Mouse (Mus musculus) lung, embryonic 16.5 days (tissue): Measurements from ENCODE around the gene Psap. TPM values are rescaled to one million over a fixed set of nuclear protein-coding genes. Genes with fewer than 3 reads are reported as not detected.
A peak's percentile ranks its signal among the peaks of the same experiment; 100 is the strongest.

Source experiments
- ATAC-seq: fragments of 200-750 bp; cut with Nextera tagmentation; 2 replicates; pipeline ENCODE4 v1.8.0; 2017; ENCODE audit warnings: low read depth, mild to moderate bottlenecking, moderate library complexity
- H3K27ac ChIP-seq: fragments of 300-500 bp; sonication (generic); 2 replicates; pipeline ENCODE4 v1.5.1; 2014; ENCODE audit warnings: mild to moderate bottlenecking, control low read depth, low read length
- H3K27me3 ChIP-seq: fragments of 300-500 bp; sonication (generic); 2 replicates; pipeline ENCODE4 v1.6.1; 2014; ENCODE audit warnings: low read depth, low read length, mixed read lengths; ENCODE audit not compliant: control insufficient read depth, insufficient read depth
- H3K36me3 ChIP-seq: fragments of 300-500 bp; sonication (generic); 2 replicates; pipeline ENCODE4 v1.6.1; 2014; ENCODE audit warnings: low read length; ENCODE audit not compliant: control insufficient read depth, insufficient read depth
- H3K4me1 ChIP-seq: fragments of 300-500 bp; sonication (generic); replicated peaks from 2 replicates; pipeline ENCODE4 v1.6.1; 2014; ENCODE audit warnings: low read length, mixed read lengths; ENCODE audit not compliant: control insufficient read depth, insufficient read depth
- H3K4me2 ChIP-seq: fragments of 300-500 bp; sonication (generic); 2 replicates; pipeline ENCODE4 v1.6.1; 2014; ENCODE audit warnings: low read depth, low read length, control low read depth
- H3K4me3 ChIP-seq: fragments of 300-500 bp; sonication (generic); 2 replicates; pipeline ENCODE4 v1.5.1; 2014; ENCODE audit warnings: mild to moderate bottlenecking, low read length, control low read depth
- H3K9ac ChIP-seq: fragments of 300-500 bp; sonication (generic); 2 replicates; pipeline ENCODE4 v1.6.1; 2014; ENCODE audit warnings: low read length, control low read depth
- H3K9me3 ChIP-seq: fragments of 300-500 bp; sonication (generic); 2 replicates; pipeline ENCODE4 v1.6.1; 2016; ENCODE audit warnings: low read length; ENCODE audit not compliant: control insufficient read depth
- WGBS: fragments of 180-500 bp; shearing (Covaris S2); extraction: QIAGEN DNeasy Blood & Tissue Kit; methylation state at CpG from one replicate; pipeline ENCODE4 v1.1.7; 2014; 5-methylcytosine and 5-hydroxymethylcytosine counted together
- polyA plus RNA-seq: library from polyadenylated mRNA; unstranded; fragments of >200 nt; fragmentation: Nextera tagmentation; extraction: Ambion mirVana; gene quantifications from 2 replicates; pipeline ENCODE4 v1.2.1, GENCODE M21; 2015

Psap gene
- polyA plus RNA-seq, 1 experiment from 2014 or later: 131 TPM

DNA sequence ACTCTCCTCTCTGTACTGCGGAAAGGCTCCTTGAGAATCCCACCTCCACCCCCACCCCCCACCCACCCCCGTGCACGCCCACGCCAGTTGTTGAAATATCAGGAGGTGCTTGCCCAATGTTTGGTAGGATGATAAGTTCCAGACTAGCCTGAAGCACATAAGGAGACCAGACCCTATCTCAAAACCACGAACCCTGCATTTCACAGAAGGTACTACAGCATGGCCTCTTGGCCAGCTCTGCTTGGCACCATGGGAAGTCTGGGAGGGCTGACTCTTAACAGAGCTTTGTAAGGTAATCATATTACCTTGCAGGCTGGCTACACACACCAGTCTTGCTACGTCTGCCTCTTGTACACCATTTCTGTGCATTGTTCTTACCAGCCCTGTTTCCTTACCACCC, 5.2 kb upstream of the Psap start:
- Histone ChIP-seq H3K4me1 (peaks cover 3% of the 10 kb centered on the region; the same call in 1 of the 2 replicates), H3K9ac (no peak overlapping the region), H3K9me3 (no peaks in the 10 kb centered on the region), H3K4me2 (no peak overlapping the region), H3K36me3 (no peaks in the 10 kb centered on the region), H3K4me3 (no peak overlapping the region), H3K27me3 (no peaks in the 10 kb centered on the region), H3K27ac (no peak overlapping the region)
- ATAC-seq: no peak
- 28% methylated on average over 6 of the region's 6 CpGs for WGBS

- no peak overlapping the region for H3K4me3 ChIP-seq
- no peak for ATAC-seq
- 39% methylated on average over 6 of the region's 6 CpGs for WGBS
These were observed 4.0 kb upstream of the Psap start for GRCm38 (mm10) chr10:60273382-60273781.

GRCm38 (mm10) chr10:60278006-60278399, 576 bp downstream of the Psap start:
- ATAC-seq: no peak
- Histone ChIP-seq H3K4me1 (peaks cover 14% of the 10 kb centered on the region; the same call in 1 of the 2 replicates), H3K36me3 (no peaks in the 10 kb centered on the region), H3K27ac (peak overlapping the region; percentile 41), H3K4me2 (peak overlapping the region; percentile 71), H3K9ac (peak overlapping the region; percentile 81), H3K27me3 (no peaks in the 10 kb centered on the region), H3K9me3 (no peaks in the 10 kb centered on the region), H3K4me3 (peak overlapping the region; percentile 66)
- 8% methylated on average over 13 of the region's 13 CpGs for WGBS

More at GRCm38 (mm10) chr10:60273382-60273781, 4.0 kb upstream of the Psap start:
- Histone ChIP-seq H3K4me1 (peaks cover 3% of the 10 kb centered on the region; the same call in 1 of the 2 replicates), H3K9me3 (no peaks in the 10 kb centered on the region), H3K4me2 (no peak overlapping the region), H3K9ac (no peak overlapping the region), H3K27ac (no peak overlapping the region), H3K27me3 (no peaks in the 10 kb centered on the region), H3K36me3 (no peaks in the 10 kb centered on the region)

GRCm38 (mm10) chr10:60278786-60279185, 1.4 kb downstream of the Psap start:
- Histone ChIP-seq H3K27ac (no peak overlapping the region), H3K4me3 (no peak overlapping the region), H3K4me1 (peaks cover 14% of the 10 kb centered on the region; the same call in 1 of the 2 replicates), H3K36me3 (no peaks in the 10 kb centered on the region), H3K4me2 (peak overlapping the region; percentile 71; the same call in 1 of the 2 replicates), H3K9ac (no peak overlapping the region), H3K9me3 (no peaks in the 10 kb centered on the region), H3K27me3 (no peaks in the 10 kb centered on the region)
- 80% methylated on average over 3 of the region's 3 CpGs for WGBS
- ATAC-seq: no peak

- WGBS: 78% methylated on average over 8 of the region's 8 CpGs
- Histone ChIP-seq H3K27me3 (no peaks in the 10 kb centered on the region), H3K4me3 (no peak overlapping the region), H3K4me2 (0 out of 2 replicates have a peak overlapping the region, but pooled peaks have one; percentile 24), H3K36me3 (no peaks in the 10 kb centered on the region), H3K9ac (no peak overlapping the region; the same call in 1 of the 2 replicates), H3K27ac (no peak overlapping the region), H3K9me3 (no peaks in the 10 kb centered on the region), H3K4me1 (peaks cover 14% of the 10 kb centered on the region; the same call in 1 of the 2 replicates)
- ATAC-seq: no peak
These were observed 2.0 kb downstream of the Psap start for GRCm38 (mm10) chr10:60279290-60279940.

GRCm38 (mm10) chr10:60279941-60280301, 2.5 kb downstream of the Psap start:
- no peak overlapping the region for H3K4me3 ChIP-seq

DNA sequence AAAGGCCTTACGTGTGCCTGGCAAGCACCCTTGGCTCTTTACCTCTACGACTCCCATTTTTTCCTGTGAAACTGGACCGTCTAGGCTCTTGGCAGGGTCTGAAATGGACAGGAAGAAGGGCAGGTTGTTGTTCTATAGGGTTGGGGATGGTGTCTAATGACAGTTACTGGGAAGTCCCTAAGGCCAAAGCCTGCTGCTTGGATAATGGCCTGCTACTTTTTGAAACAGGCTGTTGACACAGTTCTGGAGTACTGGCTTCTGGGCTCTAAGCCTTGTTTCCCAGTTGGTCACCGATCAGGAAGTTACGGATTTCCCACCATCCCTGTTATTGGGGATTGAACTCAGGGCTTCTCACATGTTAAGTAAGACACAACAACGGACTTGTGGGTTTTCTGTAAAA, 2.9 kb downstream of the Psap start:
- Histone ChIP-seq H3K4me3 (no peak overlapping the region), H3K36me3 (no peaks in the 10 kb centered on the region), H3K4me1 (peaks cover 22% of the 10 kb centered on the region), H3K9ac (no peak overlapping the region), H3K9me3 (no peaks in the 10 kb centered on the region), H3K27ac (no peak overlapping the region), H3K4me2 (no peak overlapping the region), H3K27me3 (no peaks in the 10 kb centered on the region)
- ATAC-seq: no peak
- 82% methylated on average over 6 of the region's 6 CpGs for WGBS

More at GRCm38 (mm10) chr10:60279941-60280301, 2.5 kb downstream of the Psap start:
- Histone ChIP-seq H3K27ac (no peak overlapping the region), H3K4me2 (no peak overlapping the region), H3K27me3 (no peaks in the 10 kb centered on the region), H3K9me3 (no peaks in the 10 kb centered on the region), H3K9ac (no peak overlapping the region), H3K4me1 (peaks cover 18% of the 10 kb centered on the region; the same call in 1 of the 2 replicates), H3K36me3 (no peaks in the 10 kb centered on the region)
- no peak for ATAC-seq
- WGBS: 75% methylated on average over 9 of the region's 9 CpGs

GRCm38 (mm10) chr10:60281571-60282050, 4.2 kb downstream of the Psap start:
- no peak overlapping the region for H3K9ac ChIP-seq
- H3K27me3 ChIP-seq: peaks cover 3% of the 10 kb centered on the region; the same call in 1 of the 2 replicates
- WGBS: 89% methylated on average over 9 of the region's 9 CpGs
- H3K4me3 ChIP-seq: no peak overlapping the region
- no peak overlapping the region for H3K4me2 ChIP-seq
- H3K36me3 ChIP-seq: no peaks in the 10 kb centered on the region
- H3K4me1 ChIP-seq: peaks cover 31% of the 10 kb centered on the region
- H3K27ac ChIP-seq: no peak overlapping the region
- no peaks in the 10 kb centered on the region for H3K9me3 ChIP-seq
- no peak for ATAC-seq

- WGBS: 83% methylated on average over 10 of the region's 10 CpGs
- H3K4me3 ChIP-seq: no peak overlapping the region
- ATAC-seq: no peak
- no peak overlapping the region for H3K4me2 ChIP-seq
- H3K9me3 ChIP-seq: no peaks in the 10 kb centered on the region
- peaks cover 27% of the 10 kb centered on the region for H3K4me1 ChIP-seq
- no peak overlapping the region for H3K9ac ChIP-seq
- no peak overlapping the region for H3K27ac ChIP-seq
- H3K27me3 ChIP-seq: peaks cover 6% of the 10 kb centered on the region; the same call in 1 of the 2 replicates
- H3K36me3 ChIP-seq: no peaks in the 10 kb centered on the region
These were observed 4.9 kb downstream of the Psap start for GRCm38 (mm10) chr10:60282116-60283014.
